In the genomic region with DNA sequence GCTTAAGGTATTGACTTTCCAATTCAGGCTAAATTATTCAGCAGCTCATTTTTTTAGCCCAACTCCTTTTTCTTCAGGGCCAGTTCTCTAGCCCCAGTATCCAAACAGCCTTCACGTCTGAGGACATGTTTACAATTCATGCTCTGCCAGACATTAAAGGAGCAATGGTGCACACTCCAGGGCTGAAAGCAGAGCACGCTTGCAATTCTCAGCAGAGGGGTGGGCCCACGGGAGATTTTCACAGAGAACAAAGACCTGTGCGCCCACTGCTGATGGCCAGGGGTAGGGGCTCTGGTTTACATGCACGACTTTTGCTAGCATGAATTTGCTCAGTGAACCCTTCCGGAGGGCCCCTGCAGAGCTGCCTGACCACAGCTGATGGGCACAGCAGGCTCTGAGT, we compare ENCODE assay signal across 14 mouse cellular contexts. TPM values are rescaled to one million over a fixed set of nuclear protein-coding genes. Genes with fewer than 3 reads are reported as not detected.
"Had no signal": no experiment of that assay in that cellular context is flagged by ENCODE, and none has a peak within 500 bp of the region (broad histone marks: within the 10 kb centered on the region; RNA-seq: fewer than 3 reads in every experiment).

No protein-coding gene starts in this region.

- ATAC-seq: intestine, embryonic 15.5 days; liver, postnatal 0 days had no signal

- H3K4me3 ChIP-seq: intestine, embryonic 15.5 days; layer of hippocampus, adult 2 months; limb, embryonic 12.5 days; liver, embryonic 13.5 days; megakaryocyte, embryonic 14.5 days; midbrain, embryonic 12.5 days had no signal

- H3K27ac ChIP-seq: intestine, embryonic 15.5 days; layer of hippocampus, adult 2 months; limb, embryonic 12.5 days; liver, embryonic 13.5 days; macrophage; midbrain, embryonic 12.5 days had no signal

- H3K27me3 ChIP-seq: intestine, embryonic 15.5 days; limb, embryonic 12.5 days; liver, embryonic 13.5 days; megakaryocyte, embryonic 14.5 days; midbrain, embryonic 12.5 days had no signal

- H3K4me1 ChIP-seq: intestine, embryonic 15.5 days; limb, embryonic 12.5 days; liver, embryonic 13.5 days; megakaryocyte, embryonic 14.5 days had no signal

- DNase-seq: kidney, adult 18-20 months; kidney, postnatal 10 days; kidney, postnatal 4 days; liver; liver, embryonic 13.5 days; liver, postnatal 0 days; thymus, adult 2 months; thymus, postnatal 25 days had no signal

- H3K4me2 ChIP-seq: intestine, embryonic 15.5 days; limb, embryonic 12.5 days; liver, embryonic 13.5 days; midbrain, embryonic 12.5 days had no signal

- H3K9ac ChIP-seq: intestine, embryonic 15.5 days; limb, embryonic 12.5 days; liver, embryonic 13.5 days; liver, postnatal 0 days; midbrain, embryonic 12.5 days had no signal

- H3K36me3 ChIP-seq: intestine, embryonic 15.5 days; limb, embryonic 12.5 days; liver, embryonic 13.5 days; midbrain, embryonic 12.5 days had no signal

- H3K9me3 ChIP-seq: intestine, embryonic 15.5 days; limb, embryonic 12.5 days; liver, embryonic 13.5 days; megakaryocyte, embryonic 14.5 days; midbrain, embryonic 12.5 days had no signal

RNA-seq across cellular contexts. Expression of a gene that starts 11.6 kb away (rescaled TPM):
- polyA plus RNA-seq: macrophage had no signal
